Comparison of ENCODE assay signal across 9 mouse cellular contexts in genomic region chr11:106648347-106648746, GRCm38 (mm10). TPM values are rescaled to one million over a fixed set of nuclear protein-coding genes. Genes with fewer than 3 reads are reported as not detected.
A peak's percentile ranks its signal among the peaks of the same experiment; 100 is the strongest.
DNase-seq lines count a peak whose midpoint lies in the region; ATAC-seq and TF ChIP-seq lines count a peak whose summit lies in the region.
"Had no signal": no experiment of that assay in that cellular context is flagged by ENCODE, and none has a peak within 500 bp of the region (broad histone marks: within the 10 kb centered on the region; RNA-seq: fewer than 3 reads in every experiment).

No protein-coding gene starts in this region.

- H3ac ChIP-seq in myocyte (ENCODE audit: control insufficient read depth, insufficient read length), result no peak overlapping the region

- H3K36me3 ChIP-seq in kidney, embryonic 16.5 days (ENCODE audit: insufficient read depth, low read length), result no peaks in the 10 kb centered on the region
- H3K36me3 ChIP-seq in hindbrain, postnatal 0 days (ENCODE audit: insufficient read depth, low read length), result no peaks in the 10 kb centered on the region
- H3K36me3 ChIP-seq in myocyte (ENCODE audit: control insufficient read depth, insufficient read depth), result no peaks in the 10 kb centered on the region
- no peaks in the 10 kb centered on the region for H3K36me3 ChIP-seq in testis, adult 2 months (ENCODE audit: control insufficient read depth, insufficient read depth, low read length)

- no peaks in the 10 kb centered on the region for H3K27me3 ChIP-seq in kidney, embryonic 16.5 days (ENCODE audit: insufficient read depth, low read length)
- no peaks in the 10 kb centered on the region for H3K27me3 ChIP-seq in hindbrain, postnatal 0 days (ENCODE audit: insufficient read depth, low read length)
- H3K27me3 ChIP-seq in myocyte (ENCODE audit: control insufficient read depth, insufficient read depth, insufficient read length), result no peaks in the 10 kb centered on the region
- H3K27me3 ChIP-seq in testis, adult 2 months (ENCODE audit: control insufficient read depth, insufficient read depth, low read length), result no peaks in the 10 kb centered on the region

- H3K9ac ChIP-seq in kidney, embryonic 16.5 days (replicated peaks; ENCODE audit: low read length), result no peak overlapping the region
- no peak overlapping the region for H3K9ac ChIP-seq in hindbrain, postnatal 0 days (replicated peaks; ENCODE audit: low read length)

- H3K9me3 ChIP-seq in kidney, embryonic 16.5 days (ENCODE audit: low read length), result no peaks in the 10 kb centered on the region
- H3K9me3 ChIP-seq in hindbrain, postnatal 0 days (ENCODE audit: low read length), result no peaks in the 10 kb centered on the region

- intact Hi-C loops in left cerebral cortex, postnatal 36 days (cut with DNase I), result loop anchor here (1.0 kb wide), 1 partner anchor 94 kb away; no protein-coding TSS in a partner anchor

- TF ChIP-seq POLR2A in myocyte (IDR thresholded peaks at IDR 0.05; ENCODE audit: insufficient read length, low read depth), result no peak
- no peak for TF ChIP-seq POLR2A in testis, adult 2 months (IDR thresholded peaks at IDR 0.05; ENCODE audit: control insufficient read depth, low read depth, low read length)

- peak; percentile 87 for TF ChIP-seq CTCF in hindbrain, postnatal 0 days (IDR thresholded peaks at IDR 0.05; ENCODE audit: low read depth)
- peak; percentile 87; the same call in 1 of the 2 replicates for TF ChIP-seq CTCF in testis, adult 2 months (IDR thresholded peaks at IDR 0.05; ENCODE audit: control insufficient read depth, insufficient read depth, insufficient replicate concordance, low read depth, low read length)

- WGBS in kidney, embryonic 16.5 days, result 24% methylated on average over 13 of the region's 13 CpGs
- 23% methylated on average over 13 of the region's 13 CpGs for WGBS in hindbrain, postnatal 0 days

- peak; percentile 44 for DNase-seq in kidney, adult 11 months
- DNase-seq in adrenal gland, postnatal 25 days, result peak; percentile 78
- peak; percentile 68 for DNase-seq in embryo, embryonic 9.5 days (ENCODE audit: extremely low spot score)
- DNase-seq in hindbrain, postnatal 0 days (ENCODE audit: low spot score), result peak; percentile 88
- peak; percentile 55 to 57 for DNase-seq in left cerebral cortex, postnatal 36 days (ENCODE audit: low spot score in 2 of 2)

- H3K4me2 ChIP-seq in kidney, embryonic 16.5 days (replicated peaks; ENCODE audit: low read depth, low read length), result no peak overlapping the region
- no peak overlapping the region for H3K4me2 ChIP-seq in hindbrain, postnatal 0 days (ENCODE audit: low read depth, low read length)
- H3K4me2 ChIP-seq in myocyte (ENCODE audit: low read depth), result peak overlapping the region; percentile 38

- no peak overlapping the region for H3K27ac ChIP-seq in kidney, embryonic 16.5 days (ENCODE audit: low read length)
- H3K27ac ChIP-seq in hindbrain, postnatal 0 days, result no peak overlapping the region
- H3K27ac ChIP-seq in testis, adult 2 months (ENCODE audit: control insufficient read depth, insufficient read depth, low read depth, low read length), result no peak overlapping the region

- no peaks in the 10 kb centered on the region for H3K4me1 ChIP-seq in kidney, embryonic 16.5 days (ENCODE audit: insufficient read depth, low read length)
- no peaks in the 10 kb centered on the region for H3K4me1 ChIP-seq in hindbrain, postnatal 0 days (ENCODE audit: insufficient read depth, low read length)
- H3K4me1 ChIP-seq in testis, adult 2 months (ENCODE audit: control insufficient read depth, insufficient read depth, low read length), result peaks cover 2% of the 10 kb centered on the region

- H3K79me2 ChIP-seq in myocyte (ENCODE audit: control insufficient read depth, insufficient read depth), result no peaks in the 10 kb centered on the region

- H3K4me3 ChIP-seq in kidney, embryonic 16.5 days (ENCODE audit: low read length), result no peak overlapping the region
- H3K4me3 ChIP-seq in hindbrain, postnatal 0 days (ENCODE audit: low read length), result no peak overlapping the region
- H3K4me3 ChIP-seq in myocyte, result no peak overlapping the region
- H3K4me3 ChIP-seq in testis, adult 2 months (ENCODE audit: control insufficient read depth, low read depth, low read length), result peak overlapping the region; percentile 45
- H3K4me3 ChIP-seq: erythroblast, embryonic 14.5 days had no signal

- ATAC-seq in kidney, embryonic 16.5 days (ENCODE audit: low FRiP score, low TSS enrichment), result no peak
- ATAC-seq in hindbrain, postnatal 0 days, result no peak

TF ChIP-seq in myocyte, 11 proteins besides CTCF, POLR2A, EP300 and RAD21:
- no peak for TF ChIP-seq TCF12 (IDR thresholded peaks at IDR 0.05; ENCODE audit: insufficient read depth, poor library complexity, severe bottlenecking)
- no peak for TF ChIP-seq USF1 (IDR thresholded peaks at IDR 0.05; ENCODE audit: low read depth)
- no peak for TF ChIP-seq E2F4 (IDR thresholded peaks at IDR 0.05; ENCODE audit: insufficient read depth)
- TF ChIP-seq TCF3 (IDR thresholded peaks at IDR 0.05; ENCODE audit: insufficient read length, low read depth), result no peak
- no peak for TF ChIP-seq POLR2AphosphoS2 (IDR thresholded peaks at IDR 0.05; ENCODE audit: insufficient read length, low read depth)
- TF ChIP-seq MYOD1 (IDR thresholded peaks at IDR 0.05; ENCODE audit: control insufficient read depth in 1 of 3, insufficient read length in 2 of 3, low read depth in 2 of 3), result no peak
- no peak for TF ChIP-seq MYOG (IDR thresholded peaks at IDR 0.05; ENCODE audit: control insufficient read depth in 1 of 3, insufficient read depth in 1 of 3, insufficient read length in 2 of 3, low read depth in 2 of 3)
- TF ChIP-seq CEBPB (IDR thresholded peaks at IDR 0.05; ENCODE audit: insufficient read depth, poor library complexity, severe bottlenecking), result no peak
- no peak for TF ChIP-seq REST (IDR thresholded peaks at IDR 0.05; ENCODE audit: insufficient read depth, insufficient read length)
- TF ChIP-seq SRF (IDR thresholded peaks at IDR 0.05; ENCODE audit: control insufficient read depth, insufficient read length, low read depth), result no peak

RNA-seq across cellular contexts. Expression of gene Tex2, which starts 35.1 kb away (rescaled TPM):
- polyA plus RNA-seq in kidney, embryonic 16.5 days (2015; fragmentation: Nextera tagmentation; extraction: Ambion mirVana), result 9.6 and 10.3 TPM in 2 replicates
- total RNA-seq in adrenal gland, postnatal 25 days (2021), result 45.0 and 45.5 TPM in 2 replicates
- 46.2 and 60.5 TPM in 2 replicates for total RNA-seq in hindbrain, postnatal 0 days (2014; rRNA removed)
- 30.0 and 30.8 TPM in 2 replicates for polyA plus RNA-seq in hindbrain, postnatal 0 days (2015; fragmentation: Nextera tagmentation; extraction: Ambion mirVana)
- 100 to 1,000 TPM; 102 to 112 TPM for total RNA-seq in left cerebral cortex, postnatal 36 days (2021)
- 7.0 TPM for polyA plus RNA-seq in myocyte (2012; fragmentation: generic; extraction: Trizol)
- polyA plus RNA-seq in testis, adult 2 months (2012; rRNA removed), result 234 and 256 TPM in 2 replicates
